Comparison of ENCODE assay signal across 9 mouse cellular contexts in genomic region chr1:63203950-63204659, GRCm38 (mm10). TPM values are rescaled to one million over a fixed set of nuclear protein-coding genes. Genes with fewer than 3 reads are reported as not detected.
DNase-seq lines count a peak whose midpoint lies in the region; ATAC-seq and TF ChIP-seq lines count a peak whose summit lies in the region.
"Had no signal": no experiment of that assay in that cellular context is flagged by ENCODE, and none has a peak within 500 bp of the region (broad histone marks: within the 10 kb centered on the region; RNA-seq: fewer than 3 reads in every experiment).

No protein-coding gene starts in this region.

- peak; percentile 89 for ATAC-seq in frontal cortex, adult (ENCODE audit: low TSS enrichment)
- peak; percentile 38; the same call in 1 of the 2 replicates for ATAC-seq in intestine, embryonic 16.5 days
- ATAC-seq in midbrain, postnatal 0 days (ENCODE audit: low FRiP score) = peak; percentile 70
- ATAC-seq in megakaryocyte, adult 5-6 weeks (ENCODE audit: poor library complexity, severe bottlenecking) = no peak

- H3K36me3 ChIP-seq in intestine, embryonic 16.5 days (ENCODE audit: control insufficient read depth, insufficient read depth, low read length) = no peaks in the 10 kb centered on the region
- no peaks in the 10 kb centered on the region for H3K36me3 ChIP-seq in midbrain, postnatal 0 days (ENCODE audit: insufficient read depth, low read length)
- H3K36me3 ChIP-seq: embryonic facial prominence, embryonic 15.5 days had no signal

- peak; percentile 69 for TF ChIP-seq CTCF in midbrain, postnatal 0 days (IDR thresholded peaks at IDR 0.05)

- no peaks in the 10 kb centered on the region for H3K27me3 ChIP-seq in intestine, embryonic 16.5 days (replicated peaks; ENCODE audit: control insufficient read depth, insufficient read depth, low read length)
- H3K27me3 ChIP-seq in midbrain, postnatal 0 days (ENCODE audit: insufficient read depth, low read length) = no peaks in the 10 kb centered on the region
- H3K27me3 ChIP-seq: embryonic facial prominence, embryonic 15.5 days had no signal

- no peak overlapping the region; the same call in 1 of the 2 replicates for H3K27ac ChIP-seq in intestine, embryonic 16.5 days (ENCODE audit: low read length)
- H3K27ac ChIP-seq in midbrain, postnatal 0 days (ENCODE audit: low read depth, low read length) = peak overlapping the region; percentile 73
- H3K27ac ChIP-seq: embryonic facial prominence, embryonic 15.5 days had no signal

- H3K9me3 ChIP-seq in intestine, embryonic 16.5 days (ENCODE audit: control insufficient read depth, low read length) = peaks cover 5% of the 10 kb centered on the region; the same call in 1 of the 2 replicates
- H3K9me3 ChIP-seq in midbrain, postnatal 0 days (ENCODE audit: low read length) = no peaks in the 10 kb centered on the region

- no peak for DNase-seq in frontal cortex, postnatal 25 days (ENCODE audit: low spot score in 2 of 2)
- peak; percentile 51 for DNase-seq in testis, postnatal 10 days (ENCODE audit: low spot score)
- no peak for DNase-seq in testis, postnatal 14 days (ENCODE audit: low spot score)
- DNase-seq in midbrain, postnatal 0 days (ENCODE audit: low spot score) = peak; percentile 76
- DNase-seq in adrenal gland, adult 8-10 months = no peak

- H3K4me3 ChIP-seq in intestine, embryonic 16.5 days (ENCODE audit: low read length) = no peak overlapping the region
- no peak overlapping the region for H3K4me3 ChIP-seq in midbrain, postnatal 0 days (ENCODE audit: low read depth, low read length)
- H3K4me3 ChIP-seq: embryonic facial prominence, embryonic 15.5 days had no signal

- H3K9ac ChIP-seq in intestine, embryonic 16.5 days (ENCODE audit: low read depth, low read length) = no peak overlapping the region
- H3K9ac ChIP-seq in midbrain, postnatal 0 days (replicated peaks; ENCODE audit: low read length, poor library complexity, severe bottlenecking) = no peak overlapping the region
- H3K9ac ChIP-seq: embryonic facial prominence, embryonic 15.5 days had no signal

- H3K4me1 ChIP-seq in intestine, embryonic 16.5 days (ENCODE audit: control insufficient read depth, insufficient read depth, low read length) = 0 out of 2 replicates have a peak, but pooled peaks cover 6% of the 10 kb centered on the region
- H3K4me1 ChIP-seq in midbrain, postnatal 0 days (ENCODE audit: insufficient read depth, low read length) = peaks cover 3% of the 10 kb centered on the region; the same call in 1 of the 2 replicates

- H3K4me2 ChIP-seq in intestine, embryonic 16.5 days (ENCODE audit: low read depth, low read length) = no peak overlapping the region
- H3K4me2 ChIP-seq in midbrain, postnatal 0 days (ENCODE audit: low read depth, low read length, poor library complexity, severe bottlenecking) = no peak overlapping the region
- H3K4me2 ChIP-seq: embryonic facial prominence, embryonic 15.5 days had no signal

- WGBS in intestine, embryonic 16.5 days = 9% methylated on average over 7 of the region's 7 CpGs
- whole genome bisulfite sequencing in midbrain, postnatal 0 days = 6% methylated on average over 7 of the region's 7 CpGs

RNA-seq across cellular contexts. Expression of gene Gpr1, which starts 10.2 kb away (rescaled TPM):
- 0.09 TPM in 1 of 2 replicates, not detected in the other for polyA plus RNA-seq in intestine, embryonic 16.5 days (2015; fragmentation: Nextera tagmentation; extraction: Ambion mirVana)
- 0.16 and 1.2 TPM in 2 replicates for total RNA-seq in midbrain, postnatal 0 days (2014; rRNA removed)
- 1.2 TPM in 2 replicates for polyA plus RNA-seq in midbrain, postnatal 0 days (2015; fragmentation: Nextera tagmentation; extraction: Ambion mirVana)
- total RNA-seq in megakaryocyte, adult 5-6 weeks (2015) = not detected in 2 replicates
- not detected in 2 replicates for total RNA-seq in megakaryocyte, adult 5-6 weeks (2017)
- under 1 TPM in 3 of 4 experiments, not detected in 1; 0.23 to 0.42 (median 0.38) TPM for total RNA-seq in adrenal gland, adult 8-10 months (2022)

RNA-seq across cellular contexts. Expression of gene Ndufs1, which starts 27.5 kb away (rescaled TPM):
- 202 TPM in 2 replicates for polyA plus RNA-seq in intestine, embryonic 16.5 days (2015; fragmentation: Nextera tagmentation; extraction: Ambion mirVana)
- total RNA-seq in midbrain, postnatal 0 days (2014; rRNA removed) = 117 and 137 TPM in 2 replicates
- polyA plus RNA-seq in midbrain, postnatal 0 days (2015; fragmentation: Nextera tagmentation; extraction: Ambion mirVana) = 128 and 134 TPM in 2 replicates
- 91.8 and 101 TPM in 2 replicates for total RNA-seq in megakaryocyte, adult 5-6 weeks (2015)
- 87.4 and 108 TPM in 2 replicates for total RNA-seq in megakaryocyte, adult 5-6 weeks (2017)
- total RNA-seq in adrenal gland, adult 8-10 months (2022) = 100 to 1,000 TPM; 185 to 263 (median 226) TPM

RNA-seq across cellular contexts. Expression of gene Eef1b2, which starts 27.5 kb away (rescaled TPM):
- 486 and 518 TPM in 2 replicates for polyA plus RNA-seq in intestine, embryonic 16.5 days (2015; fragmentation: Nextera tagmentation; extraction: Ambion mirVana)
- total RNA-seq in midbrain, postnatal 0 days (2014; rRNA removed) = 617 and 653 TPM in 2 replicates
- polyA plus RNA-seq in midbrain, postnatal 0 days (2015; fragmentation: Nextera tagmentation; extraction: Ambion mirVana) = 449 and 480 TPM in 2 replicates
- total RNA-seq in megakaryocyte, adult 5-6 weeks (2015) = 882 and 903 TPM in 2 replicates
- total RNA-seq in megakaryocyte, adult 5-6 weeks (2017) = 1,598 and 1,756 TPM in 2 replicates
- 100 to 1,000 TPM; 529 to 647 (median 593) TPM for total RNA-seq in adrenal gland, adult 8-10 months (2022)

Comparison
In these comparisons a context has a peak if more than half of its experiments do, and no peak if none do; other contexts are left out.
1. DNase-seq: peak in testis, postnatal 10 days (single experiment) and midbrain, postnatal 0 days (single experiment); none in frontal cortex, postnatal 25 days (0 of 2), testis, postnatal 14 days (single experiment) and adrenal gland, adult 8-10 months (single experiment).